Mouse (Mus musculus) cortical plate, adult 2 months (tissue): Measurements from ENCODE around the gene Gm10663.

Experiments used
- CTCF ChIP-seq: fragments of 200-500 bp; IDR thresholded peaks from 2 replicates; pipeline ENCODE4 v1.5.1; 2011; ENCODE audit warnings: mild to moderate bottlenecking, control low read depth, low read length; ENCODE audit not compliant: insufficient read depth; ENCODE audit errors: extremely low read depth
- POLR2A ChIP-seq: fragments of 200-500 bp; IDR thresholded peaks from 2 replicates; pipeline ENCODE4 v1.6.1; 2011; ENCODE audit warnings: mild to moderate bottlenecking, low read length, control low read depth; ENCODE audit not compliant: insufficient read depth; ENCODE audit errors: extremely low read depth

DNA sequence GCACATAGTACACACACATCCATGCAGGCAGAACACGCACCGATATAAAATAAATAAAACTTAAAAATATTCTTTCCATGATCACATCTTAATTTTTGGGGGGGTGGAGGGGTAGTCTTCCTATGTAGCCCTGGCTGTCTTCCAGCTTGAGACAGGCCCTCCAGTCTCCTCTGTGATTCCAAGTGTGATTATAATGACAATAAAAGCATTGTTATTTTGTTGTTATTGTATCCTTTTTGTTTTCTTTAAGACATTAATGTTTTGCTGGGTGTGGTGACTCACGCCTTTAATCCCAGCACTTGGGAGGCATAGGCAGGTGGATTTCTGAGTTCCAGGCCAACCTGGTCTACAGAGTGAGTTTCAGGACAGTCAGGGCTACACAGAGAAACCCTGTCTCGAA, 27.0 kb upstream of the Gm10663 start:
- TF ChIP-seq POLR2A (no peak), CTCF (no peak)
